Mouse (Mus musculus) adrenal gland, postnatal 10 days (tissue): Measurements from ENCODE around the gene Vwa7. TPM values are rescaled to one million over a fixed set of nuclear protein-coding genes. Genes with fewer than 3 reads are reported as not detected.
"Not testable (repeated sequence)": the region's sequence is repeated elsewhere in the genome, so short reads cannot be mapped to it uniquely, and the experiment has no call there.

Source experiments
- DNase-seq: peaks from one replicate; pipeline ENCODE4 v3.0.0; 2021; ENCODE audit warnings: mixed read lengths
- total RNA-seq, 2 experiments: library from RNA; stranded (reverse); gene quantifications; 2 replicates each; pipeline ENCODE4 v1.2.3; 2021

Vwa7 gene
- total RNA-seq, 2 experiments from 2014 or later, result 0.72 to 1.5 TPM

- peak; percentile 94 for DNase-seq
Observed at GRCm38 (mm10) chr17:35000717-35001451, 15.5 kb upstream of the Vwa7 start, which contains the start of gene Vars. Gene Vars (plus strand): TSS chr17:35000987.

- no peak for DNase-seq
Observed at GRCm38 (mm10) chr17:35001452-35002152, 14.8 kb upstream of the Vwa7 start.

DNA sequence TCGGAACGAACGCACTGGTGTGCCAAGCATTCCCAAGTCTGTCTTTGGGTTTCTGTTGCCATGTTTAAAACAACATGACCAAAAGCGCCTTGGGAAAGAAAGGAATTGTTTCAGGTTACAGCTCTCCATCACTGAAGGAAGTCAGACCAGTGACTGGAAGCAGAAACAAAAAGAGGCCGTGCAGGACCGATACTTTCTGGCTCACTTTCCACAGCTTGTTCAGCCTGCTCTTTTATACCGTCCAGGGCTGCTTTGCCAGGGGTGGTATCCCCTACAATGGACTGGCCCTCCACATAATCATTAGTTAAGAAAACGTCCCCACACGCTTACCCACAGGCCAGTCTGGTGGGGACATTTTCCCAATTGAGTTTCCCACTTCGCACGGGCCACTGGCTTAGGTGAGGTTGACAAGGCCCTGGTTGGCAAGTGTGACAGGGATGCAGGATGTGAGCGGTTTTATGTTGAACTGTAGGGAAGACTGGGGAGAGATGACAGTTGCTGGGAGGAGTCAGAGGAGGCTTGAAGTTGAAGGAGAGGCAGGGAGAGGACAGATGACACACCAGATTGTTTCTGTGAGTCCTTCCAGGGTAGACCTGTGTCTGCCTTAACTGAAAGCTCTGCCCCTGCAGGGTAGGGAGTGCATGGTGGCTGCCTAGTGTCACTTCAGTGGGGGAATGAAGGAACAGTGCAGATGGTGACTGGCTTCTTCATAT is 14.1 kb upstream of the Vwa7 start:
- DNase-seq, result no peak

DNA sequence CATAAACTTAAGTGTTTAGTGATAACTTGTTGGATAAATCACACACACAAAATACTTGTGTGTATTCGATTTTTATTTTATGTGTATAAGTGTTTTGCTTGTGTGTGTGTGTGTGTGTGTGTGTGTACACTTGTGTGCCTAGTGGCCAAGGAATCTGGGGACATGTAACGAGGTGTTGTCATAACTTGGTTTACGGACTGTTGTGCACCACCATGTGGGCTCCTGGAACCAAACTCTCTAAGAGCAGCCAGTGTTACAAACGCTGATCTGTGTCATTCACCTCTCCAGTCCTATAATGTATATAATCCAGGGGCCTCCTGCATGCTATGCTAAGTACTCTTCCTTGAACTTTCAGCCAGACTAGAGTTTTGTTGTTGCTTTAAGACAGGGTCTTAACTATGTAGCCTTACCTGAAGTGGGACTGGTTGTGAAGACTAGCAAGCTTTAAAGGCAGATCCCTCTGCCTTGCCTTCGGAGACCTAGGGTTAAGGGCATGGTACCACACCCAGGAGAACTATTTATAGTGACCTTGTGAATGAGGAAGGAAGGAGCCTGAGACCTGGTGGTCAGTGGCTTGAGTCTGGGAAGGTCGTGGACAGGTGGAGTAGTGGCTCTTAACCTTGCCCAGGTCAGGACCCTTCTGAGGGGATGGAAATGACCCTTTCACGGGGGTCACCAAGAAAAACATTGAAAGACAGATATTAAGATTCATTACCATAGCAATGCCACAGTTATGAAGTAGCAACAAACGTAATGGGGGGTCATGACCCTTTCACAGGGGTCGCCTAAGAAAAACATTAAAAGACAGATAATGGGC is 13.1 kb upstream of the Vwa7 start:
- no peak for DNase-seq

DNA sequence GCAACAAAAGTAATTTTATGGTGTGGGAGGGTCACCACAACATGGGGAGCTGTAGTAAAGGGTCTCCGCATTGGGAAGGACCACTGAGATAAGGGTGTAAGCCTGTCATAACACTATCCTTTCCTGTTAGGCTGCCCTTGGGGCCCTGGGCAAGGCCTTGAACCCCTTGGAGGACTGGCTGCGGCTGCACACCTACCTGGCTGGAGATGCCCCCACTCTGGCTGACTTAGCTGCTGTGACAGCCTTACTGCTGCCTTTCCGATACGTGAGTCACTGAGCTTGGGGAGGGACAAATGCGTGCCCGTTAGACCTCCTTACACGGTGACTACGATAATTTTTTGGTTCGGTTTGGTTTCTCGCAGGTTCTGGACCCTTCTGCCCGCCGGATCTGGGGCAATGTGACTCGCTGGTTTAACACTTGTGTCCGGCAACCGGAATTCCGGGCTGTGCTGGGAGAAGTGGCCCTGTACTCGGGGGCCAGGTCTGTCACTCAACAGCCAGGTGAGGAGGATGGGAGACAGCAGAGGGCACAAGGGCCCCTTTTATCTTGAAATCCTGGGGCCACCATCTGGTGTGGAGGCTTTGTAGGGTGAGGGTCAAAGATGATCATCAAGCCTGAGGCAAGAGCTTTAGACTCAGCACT is 12.2 kb upstream of the Vwa7 start:
- DNase-seq, result no peak

- DNase-seq, result no peak
Observed at GRCm38 (mm10) chr17:35005158-35005557, 11.2 kb upstream of the Vwa7 start.

GRCm38 (mm10) chr17:35005902-35006301 is 10.5 kb upstream of the Vwa7 start:
- not testable (repeated sequence) for DNase-seq

DNA sequence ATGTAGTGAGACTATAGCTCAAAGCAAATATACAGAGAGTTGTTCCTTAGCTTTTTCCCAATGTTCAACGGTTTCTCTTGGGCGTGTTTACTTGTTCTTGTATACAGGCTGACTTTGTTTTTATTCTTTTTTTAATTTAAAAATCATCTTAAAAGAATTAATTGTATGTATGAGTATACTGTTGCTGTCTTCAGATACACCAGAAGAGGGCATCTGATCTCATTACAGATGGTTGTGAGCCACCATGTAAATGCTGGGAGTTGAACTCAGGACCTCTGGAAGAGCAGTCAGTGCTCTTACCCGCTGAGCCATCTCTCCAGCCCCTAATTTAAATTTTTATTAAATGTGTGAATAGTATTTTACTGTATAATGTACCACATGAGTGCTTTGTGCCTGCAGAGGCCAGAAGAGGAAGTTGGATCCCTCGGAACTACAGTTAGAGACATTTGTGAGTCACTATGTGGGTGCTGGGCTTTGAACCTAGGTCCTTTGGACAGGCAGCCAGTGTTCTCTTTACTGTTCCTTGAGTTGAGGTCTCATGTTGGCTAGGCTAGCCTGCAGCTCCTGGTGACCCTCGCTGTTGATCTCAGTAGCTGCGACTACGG is 8.9 kb upstream of the Vwa7 start:
- no peak for DNase-seq

DNA sequence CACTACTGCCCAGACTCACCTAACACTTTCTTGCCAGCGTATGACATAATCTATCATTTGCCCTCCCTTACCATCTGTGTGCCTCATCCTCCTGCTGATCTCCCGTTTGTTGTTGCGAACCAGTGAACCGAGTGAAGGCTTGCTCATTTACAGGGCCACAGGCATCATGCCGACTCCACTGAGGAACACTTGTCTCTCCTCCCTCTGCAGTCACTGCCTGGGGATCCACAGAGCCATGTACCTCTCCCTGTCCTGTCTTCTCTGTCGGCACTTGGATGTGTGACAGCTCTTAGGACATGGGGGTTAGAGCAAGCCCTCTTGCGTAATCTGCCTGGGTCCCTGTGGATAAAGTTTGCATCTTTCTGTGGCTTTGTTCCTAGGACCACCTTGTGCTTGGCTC is 6.8 kb upstream of the Vwa7 start:
- no peak for DNase-seq

GRCm38 (mm10) chr17:35011440-35011839 is 4.9 kb upstream of the Vwa7 start:
- DNase-seq, result no peak

GRCm38 (mm10) chr17:35012430-35012829 is 3.9 kb upstream of the Vwa7 start:
- DNase-seq, result no peak

DNA sequence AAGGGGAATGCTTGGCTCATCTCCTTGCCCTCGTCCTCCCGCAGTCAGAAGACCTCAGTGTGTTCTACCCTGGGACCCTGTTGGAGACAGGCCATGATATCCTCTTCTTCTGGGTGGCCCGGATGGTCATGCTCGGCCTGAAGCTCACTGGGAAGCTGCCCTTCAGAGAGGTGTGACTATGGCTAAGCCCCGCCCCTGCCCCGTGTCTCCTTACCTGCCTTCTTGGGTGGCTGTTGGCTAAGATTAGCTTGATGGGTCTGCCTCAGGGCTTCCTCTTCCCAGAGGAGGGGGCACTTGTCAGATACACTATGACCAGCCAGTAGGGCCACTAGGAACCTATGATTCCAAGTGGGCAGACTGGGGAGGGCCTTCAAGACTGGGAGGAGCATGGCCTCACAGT is 3.2 kb upstream of the Vwa7 start:
- DNase-seq, result no peak

- DNase-seq, result no peak
Observed at GRCm38 (mm10) chr17:35015296-35015695, 1.1 kb upstream of the Vwa7 start.

DNA sequence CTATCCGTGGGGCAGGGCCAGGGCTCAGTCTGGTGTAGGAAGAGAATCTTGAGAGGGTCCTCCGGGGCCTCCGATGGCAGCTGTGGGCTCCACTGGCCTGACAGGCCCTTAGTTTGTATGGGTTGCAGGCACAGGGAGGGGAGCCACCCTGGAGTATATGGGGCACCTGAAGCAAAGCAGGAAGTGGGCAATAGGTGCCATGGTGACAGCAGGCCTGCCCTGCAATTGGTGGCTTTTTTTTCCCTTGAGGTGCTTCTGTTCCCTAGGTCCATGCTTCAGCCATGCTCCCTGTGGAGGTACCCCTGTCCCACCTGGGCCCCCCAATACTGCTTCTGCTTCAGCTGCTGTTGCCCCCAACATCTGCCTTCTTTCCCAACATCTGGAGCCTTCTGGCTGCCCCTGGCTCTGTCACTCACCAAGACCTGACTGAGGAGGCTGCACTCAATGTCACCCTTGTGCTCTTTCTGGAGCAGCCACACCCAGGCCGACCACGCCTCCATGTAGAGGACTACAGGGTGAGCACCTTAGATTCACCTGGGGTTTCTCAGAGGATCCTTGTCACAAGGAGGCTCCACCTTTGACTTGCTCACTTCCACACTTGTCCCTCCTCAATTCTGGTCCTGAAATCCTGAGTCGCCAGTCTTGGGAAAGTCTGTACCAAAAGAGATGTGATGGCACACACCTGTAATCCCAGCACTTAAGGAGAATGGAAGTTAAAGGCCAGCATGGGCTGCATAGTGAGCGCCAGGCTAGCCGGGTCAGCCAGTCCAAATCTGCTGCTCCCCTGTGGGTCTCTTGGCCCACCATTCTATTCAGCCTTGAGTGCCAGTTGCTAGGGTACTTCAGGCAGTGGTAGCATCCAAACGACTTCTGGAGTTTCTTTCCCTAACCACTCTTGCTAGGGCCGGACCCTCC is 669 bp downstream of the Vwa7 start:
- DNase-seq, result no peak

GRCm38 (mm10) chr17:35017706-35018030 is 1.3 kb downstream of the Vwa7 start:
- no peak for DNase-seq

DNA sequence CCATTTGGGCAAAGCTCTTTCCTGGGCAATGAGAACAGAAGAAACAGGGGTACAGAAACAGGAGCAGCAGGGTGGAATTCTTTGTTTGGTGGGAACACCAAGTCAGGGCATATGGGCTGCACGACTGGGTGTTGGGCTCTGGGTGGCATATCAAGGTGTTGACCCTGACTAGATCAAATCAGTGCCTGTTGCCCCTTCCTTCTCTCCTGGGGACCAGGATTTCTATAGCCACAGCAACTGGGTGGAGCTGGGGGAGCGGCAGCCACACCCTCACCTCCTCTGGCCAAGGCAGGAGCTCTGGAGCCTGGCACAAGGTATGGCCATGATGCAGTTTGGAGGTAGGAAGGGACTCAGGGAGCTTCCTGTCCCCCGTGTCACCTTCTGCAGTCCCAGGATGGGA is 1.8 kb downstream of the Vwa7 start:
- no peak for DNase-seq

- DNase-seq, result no peak
Observed at GRCm38 (mm10) chr17:35019894-35020293, 3.5 kb downstream of the Vwa7 start.

DNA sequence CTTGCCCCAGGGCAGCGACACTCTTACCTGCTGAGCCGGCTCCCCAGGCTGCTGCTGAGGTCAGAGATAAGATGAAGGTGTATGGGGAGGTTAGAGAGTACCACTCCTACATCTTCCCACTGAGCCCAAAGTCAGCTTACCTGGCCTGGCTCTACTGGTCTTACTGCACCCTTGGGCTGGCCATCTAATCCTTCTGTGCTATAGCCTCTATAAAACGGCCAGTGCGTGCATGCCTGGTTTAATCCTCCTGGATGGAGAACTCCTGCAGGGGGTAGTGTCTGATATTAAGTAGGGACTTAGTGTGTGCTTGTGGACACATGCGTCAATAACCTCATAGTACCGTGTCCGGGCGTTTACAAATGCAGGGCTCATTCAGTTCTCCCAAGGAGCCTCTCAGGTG is 4.2 kb downstream of the Vwa7 start:
- no peak for DNase-seq

- peak; percentile 95 for DNase-seq
Observed at GRCm38 (mm10) chr17:35021163-35021808, 4.9 kb downstream of the Vwa7 start.
